Comparison of ENCODE assay signal across 8 mouse cellular contexts in the genomic region with DNA sequence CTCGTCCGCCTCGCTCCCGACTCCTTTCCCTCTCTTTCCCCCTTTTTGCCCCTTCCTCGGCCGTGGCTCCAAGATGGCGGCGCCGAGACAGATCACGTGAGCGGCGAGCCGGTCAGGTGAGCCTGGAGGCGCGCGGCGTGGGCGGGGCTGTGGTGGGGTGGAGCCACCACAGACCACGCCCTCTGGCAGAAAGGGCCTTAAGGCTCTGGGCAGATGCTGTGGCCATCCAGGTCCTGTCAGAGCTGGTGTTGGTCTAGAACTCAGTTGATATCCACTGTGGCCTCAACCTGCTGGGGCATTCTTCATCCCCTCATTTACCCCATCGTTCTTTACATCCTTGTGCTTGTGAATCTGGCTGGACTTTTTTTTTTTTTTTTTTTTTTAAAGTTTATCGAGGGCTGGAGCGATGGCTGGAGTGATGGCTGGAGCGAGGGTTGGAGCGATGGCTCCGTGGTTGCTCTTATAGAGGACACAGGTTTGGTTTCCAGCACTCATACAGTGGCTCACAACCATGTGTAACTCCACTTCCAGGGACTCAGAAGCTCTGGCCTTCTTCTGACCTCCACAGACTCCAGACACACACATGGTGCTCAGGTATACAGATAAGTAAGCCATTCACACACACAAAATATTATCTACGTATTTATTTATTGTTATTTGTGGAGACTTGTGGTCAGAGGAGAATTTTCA. TPM values are rescaled to one million over a fixed set of nuclear protein-coding genes. Genes with fewer than 3 reads are reported as not detected.
DNase-seq lines count a peak whose midpoint lies in the region; ATAC-seq and TF ChIP-seq lines count a peak whose summit lies in the region.

A gene (minus strand): TSS at position 98 of the 690 bp plus-strand sequence.

- no peaks in the 10 kb centered on the region for H3K9me3 ChIP-seq in forebrain, embryonic 16.5 days (ENCODE audit: control insufficient read depth, low read length)

- TF ChIP-seq CTCF in cerebellum, adult 2 months (IDR thresholded peaks at IDR 0.05; ENCODE audit: borderline replicate concordance, insufficient read depth, low read depth, low read length), result no peak

- peak; percentile 52; the same call in 1 of the 2 replicates for TF ChIP-seq POLR2A in cerebellum, adult 2 months (IDR thresholded peaks at IDR 0.05; ENCODE audit: borderline replicate concordance, insufficient read depth, low read length)

- H3K4me3 ChIP-seq in cerebellum, adult 2 months (replicated peaks; ENCODE audit: insufficient read depth, low read depth, low read length), result peak within 1 kb of the TSS; percentile 97
- H3K4me3 ChIP-seq in forebrain, embryonic 16.5 days (replicated peaks; ENCODE audit: low read length), result peak within 1 kb of the TSS; percentile 84

- peak within 1 kb of the TSS; percentile 41; the same call in 1 of the 2 replicates for H3K27ac ChIP-seq in cerebellum, adult 2 months (ENCODE audit: insufficient read depth, low read length)
- H3K27ac ChIP-seq in forebrain, embryonic 16.5 days (ENCODE audit: low read length), result peak within 1 kb of the TSS; percentile 86

- H3K9ac ChIP-seq in forebrain, embryonic 16.5 days (replicated peaks; ENCODE audit: low read depth, low read length), result peak within 1 kb of the TSS; percentile 97

- intact Hi-C loops in heart, postnatal 36 days (cut with DNase I), result loop anchor here (2.0 kb wide), 1 partner anchor 48 kb away; a partner anchor contains a TSS

- peak; percentile 94 for ATAC-seq in forebrain, embryonic 16.5 days
- peak; percentile 85 for ATAC-seq in neutrophil, adult 5-6 weeks (ENCODE audit: extremely low read depth, insufficient number of reproducible peaks, low FRiP score, poor library complexity, severe bottlenecking)

- H3K4me1 ChIP-seq in cerebellum, adult 2 months (ENCODE audit: control insufficient read depth, insufficient read depth, low read length), result no peaks in the 10 kb centered on the region; the same call in 1 of the 2 replicates
- H3K4me1 ChIP-seq in forebrain, embryonic 16.5 days (replicated peaks; ENCODE audit: control insufficient read depth, insufficient read depth, low read length), result peaks cover 11% of the 10 kb centered on the region

- 20% methylated on average over 26 of the region's 26 CpGs for WGBS in cerebellum, adult 2 months
- WGBS in forebrain, embryonic 16.5 days, result 23% methylated on average over 23 of the region's 26 CpGs

- H3K36me3 ChIP-seq in forebrain, embryonic 16.5 days (ENCODE audit: control insufficient read depth, insufficient read depth), result peaks cover 12% of the 10 kb centered on the region

- H3K4me2 ChIP-seq in forebrain, embryonic 16.5 days (ENCODE audit: low read length), result peak within 1 kb of the TSS; percentile 92

- no peaks in the 10 kb centered on the region for H3K27me3 ChIP-seq in cerebellum, adult 2 months (ENCODE audit: control insufficient read depth, insufficient read depth, low read length)
- no peaks in the 10 kb centered on the region for H3K27me3 ChIP-seq in forebrain, embryonic 16.5 days (replicated peaks; ENCODE audit: control insufficient read depth, insufficient read depth, low read length)

- peak; percentile 55 for DNase-seq in MEL-GATA-1-ER (ENCODE audit: extremely low read depth, low read depth)
- DNase-seq in cerebellum, adult 2 months, result peak; percentile 87 to 89
- DNase-seq in heart, postnatal 36 days, result peak in 1 of 2 experiments; percentile 83
- DNase-seq in layer of hippocampus, adult 18-20 months (ENCODE audit: low spot score in 2 of 2), result peak; percentile 85 to 88
- DNase-seq in lung, adult 18-20 months, result peak; percentile 80 to 83
- DNase-seq in thymus, adult 18-20 months, result peak; percentile 71 to 77

RNA-seq across cellular contexts. Expression of the gene that starts here (rescaled TPM):
- 13.9 and 14.6 TPM in 2 replicates for polyA plus RNA-seq in cerebellum, adult 2 months (2012; rRNA removed)
- polyA plus RNA-seq in forebrain, embryonic 16.5 days (2015; fragmentation: Nextera tagmentation; extraction: Ambion mirVana), result 18.5 and 18.8 TPM in 2 replicates
- 10 to 100 TPM; 13.7 to 13.8 TPM for total RNA-seq in heart, postnatal 36 days (2021)
- total RNA-seq in layer of hippocampus, adult 18-20 months (2021), result 10 to 100 TPM; 30.6 to 33.6 TPM
- 24.6 and 27.7 TPM in 2 replicates for total RNA-seq in neutrophil, adult 5-6 weeks (2017)
